Mouse (Mus musculus) embryonic fibroblast, embryonic 13.5 days (primary cell): ENCODE measurements around the gene Sgsm3.

ENCODE experiments used
- CTCF ChIP-seq: IDR thresholded peaks from 2 replicates; pipeline ENCODE4 v1.5.1; 2011; ENCODE audit warnings: mild to moderate bottlenecking, control low read depth, low read length, moderate library complexity, borderline replicate concordance; ENCODE audit not compliant: insufficient read depth
- POLR2A ChIP-seq: IDR thresholded peaks from 2 replicates; pipeline ENCODE4 v1.6.1; 2011; ENCODE audit warnings: low read depth, mild to moderate bottlenecking, control low read depth, low read length, moderate library complexity

DNA sequence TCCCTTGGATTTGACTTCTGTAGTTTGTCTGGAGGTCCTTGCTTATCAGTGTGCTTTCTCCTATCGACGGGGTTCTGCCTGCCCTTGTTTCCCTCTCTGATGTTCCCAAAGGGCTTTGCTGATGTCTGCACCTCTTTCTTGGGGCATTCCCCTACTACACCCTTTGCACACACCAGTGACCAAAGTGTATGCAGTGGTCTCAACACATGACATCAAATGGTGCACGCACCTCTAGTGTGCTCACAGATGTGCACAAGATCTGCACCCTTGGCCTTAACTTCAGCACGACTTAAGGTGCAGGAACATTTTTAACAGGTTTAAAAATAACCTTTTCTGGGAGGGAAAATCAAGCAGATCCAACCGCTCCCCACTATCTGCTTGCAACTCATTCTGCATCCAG lies 38.2 kb upstream of the Sgsm3 start:
- no peak for TF ChIP-seq CTCF
- TF ChIP-seq POLR2A: no peak
